Mouse (Mus musculus) fibroblast of lung, adult 2 months (primary cell): ENCODE results near the gene Zranb2.

ENCODE experiments used
- DNase-seq: peaks from one replicate; pipeline ENCODE4 v3.0.0-alpha.2; 2011; ENCODE audit warnings: low read depth

The Zranb2 gene

DNA sequence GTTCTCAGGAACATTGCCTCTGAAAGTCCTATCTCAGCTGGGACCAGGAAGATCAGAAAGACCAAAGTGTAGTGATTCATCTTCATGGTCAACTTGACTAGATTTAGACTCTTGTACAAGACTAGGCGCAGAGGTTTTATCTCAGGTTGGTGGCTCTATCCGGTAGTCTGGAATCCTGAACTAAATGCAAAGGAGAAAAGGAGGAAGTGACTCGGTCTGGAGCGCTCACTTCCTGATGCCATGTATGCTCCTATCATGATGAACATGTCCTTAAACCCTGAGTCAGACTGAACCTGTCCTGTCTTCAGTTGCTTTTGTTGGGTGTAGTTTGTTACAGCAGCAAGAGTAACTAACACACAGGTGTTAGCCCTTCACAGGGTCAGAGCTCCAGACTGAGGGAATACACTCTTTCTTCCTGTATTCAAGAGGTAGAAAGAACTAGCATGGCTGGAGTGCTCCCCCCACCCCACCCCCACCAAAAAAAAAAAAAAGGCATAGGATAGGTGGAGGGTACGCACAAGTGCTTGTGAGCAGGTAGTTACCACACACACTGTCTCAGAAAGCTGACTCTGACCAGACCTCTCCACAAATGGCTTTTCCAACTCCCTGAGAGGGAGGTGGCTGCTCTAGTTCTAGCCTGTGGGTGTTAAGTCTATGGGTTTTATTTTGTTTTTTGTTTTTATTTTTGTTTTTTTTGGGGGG, 44.7 kb downstream of the Zranb2 start:
- DNase-seq: no peak

GRCm38 (mm10) chr3:157579376-157579775, 45.4 kb downstream of the Zranb2 start:
- DNase-seq: no peak

DNA sequence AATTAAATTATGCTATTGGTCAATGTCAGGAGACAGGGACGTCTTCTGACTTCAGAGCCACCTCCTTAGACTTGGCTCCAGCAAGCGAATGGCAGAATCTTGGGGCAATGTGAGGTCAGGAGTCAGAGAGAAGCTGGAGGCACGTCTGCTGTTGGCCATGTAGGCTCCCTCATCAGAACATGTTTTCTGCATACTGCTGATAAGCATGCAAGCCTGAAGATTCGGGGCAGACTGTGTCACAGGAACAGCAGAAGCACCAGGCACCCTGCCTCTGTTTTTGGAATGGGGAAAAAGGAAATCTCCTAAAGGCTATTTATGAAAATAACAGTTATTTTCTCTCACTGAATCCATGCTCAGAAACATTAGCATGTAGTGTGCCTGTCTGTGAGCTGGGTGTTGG, 46.3 kb downstream of the Zranb2 start:
- no peak for DNase-seq

DNA sequence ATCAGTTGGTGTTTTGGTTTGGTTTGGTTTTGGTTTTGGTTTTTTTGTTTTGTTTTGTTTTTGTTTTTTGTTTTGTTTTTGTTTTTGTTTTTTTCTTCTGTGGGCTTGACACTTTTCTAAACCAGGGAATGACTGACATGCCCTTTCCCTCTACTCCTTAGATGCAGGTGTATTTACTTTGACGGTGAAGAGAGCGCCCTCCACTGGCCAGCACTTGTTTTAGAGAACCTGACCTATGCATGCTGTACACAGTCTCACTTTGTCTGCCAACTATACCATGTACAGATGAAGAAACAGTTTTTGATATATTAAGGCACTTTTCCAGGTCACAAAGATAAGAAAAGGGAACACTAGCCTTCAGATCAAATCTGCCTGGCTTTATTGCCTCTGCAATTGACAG, 47.8 kb downstream of the Zranb2 start:
- no peak for DNase-seq

GRCm38 (mm10) chr3:157582626-157583405, 48.9 kb downstream of the Zranb2 start:
- DNase-seq: no peak

DNA sequence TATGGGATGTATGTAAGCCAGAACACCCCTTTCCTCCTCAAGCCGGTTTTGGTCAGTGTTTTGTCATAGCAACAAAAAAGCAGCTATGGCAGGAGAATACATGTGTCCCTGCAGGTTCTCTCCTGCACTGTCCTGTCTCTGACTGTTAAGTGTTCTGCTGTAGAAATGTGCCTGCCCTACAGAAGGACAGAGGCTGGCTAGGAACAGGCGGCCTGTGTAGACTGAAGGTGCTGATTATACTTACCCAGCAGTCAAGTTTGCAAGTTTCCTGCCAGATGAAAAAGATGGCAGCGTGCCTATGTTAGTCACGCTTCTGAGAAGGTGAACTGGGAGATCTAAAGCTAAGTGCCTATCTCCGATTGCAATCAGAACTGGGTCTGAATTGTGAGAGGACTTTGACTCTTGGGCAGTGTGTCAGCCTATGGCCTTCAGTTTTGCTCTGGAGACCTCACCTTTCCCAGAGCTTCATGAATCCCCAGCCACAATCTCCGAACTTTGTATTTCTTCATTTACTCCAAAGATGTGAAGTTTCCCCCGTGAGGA, 63.9 kb downstream of the Zranb2 start:
- peak; percentile 3 for DNase-seq
